Mouse (Mus musculus) cerebellum, adult (tissue): Measurements from ENCODE around the gene Ccdc155.
A peak's percentile ranks its signal among the peaks of the same experiment; 100 is the strongest.

Experiments
- ATAC-seq: cut with Nextera tagmentation; 2 replicates; pipeline ENCODE4 v1.9.2; 2017; ENCODE audit warnings: mild to moderate bottlenecking, moderate library complexity, mixed read lengths; ENCODE audit not compliant: insufficient number of reproducible peaks, low FRiP score, low TSS enrichment

The Ccdc155 gene

DNA sequence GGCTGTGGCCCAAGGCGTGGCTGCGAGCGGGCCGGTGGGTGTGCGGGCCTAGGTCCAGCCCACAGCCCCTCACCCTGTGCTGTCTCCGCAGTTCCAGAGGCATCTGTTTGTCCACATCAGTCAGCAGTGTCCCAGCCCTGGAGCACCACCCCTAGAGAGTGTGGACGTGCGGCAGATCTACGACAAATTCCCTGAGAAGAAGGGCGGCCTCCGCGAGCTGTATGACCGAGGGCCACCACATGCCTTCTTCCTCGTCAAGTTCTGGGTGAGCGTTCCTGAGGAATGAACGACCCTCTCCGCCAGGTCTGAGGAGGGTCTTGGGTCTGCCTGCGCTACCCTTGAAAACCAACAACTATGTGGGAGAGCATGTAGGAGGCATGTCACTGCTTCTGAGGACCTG is 23.9 kb upstream of the Ccdc155 start:
- ATAC-seq = no peak

DNA sequence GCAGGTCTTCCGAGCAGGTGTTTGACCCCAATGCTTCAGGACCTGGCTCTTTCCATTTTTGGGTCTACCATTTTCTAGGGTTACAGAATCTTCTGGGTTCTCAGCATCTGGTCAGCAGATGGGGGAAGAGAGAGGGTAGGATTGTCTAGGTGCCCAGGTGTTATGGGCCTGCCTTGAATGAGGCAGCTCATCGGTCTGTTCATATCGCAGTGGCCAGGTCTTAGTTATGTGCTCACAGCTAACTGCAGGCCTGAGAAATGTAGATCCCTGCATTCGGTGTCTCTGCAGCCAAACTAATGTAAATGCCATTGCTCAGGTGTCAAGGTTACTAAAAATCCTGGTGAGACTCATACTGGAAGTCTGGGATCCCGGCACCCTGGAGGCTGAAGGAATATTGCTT is 21.7 kb upstream of the Ccdc155 start:
- no peak for ATAC-seq

DNA sequence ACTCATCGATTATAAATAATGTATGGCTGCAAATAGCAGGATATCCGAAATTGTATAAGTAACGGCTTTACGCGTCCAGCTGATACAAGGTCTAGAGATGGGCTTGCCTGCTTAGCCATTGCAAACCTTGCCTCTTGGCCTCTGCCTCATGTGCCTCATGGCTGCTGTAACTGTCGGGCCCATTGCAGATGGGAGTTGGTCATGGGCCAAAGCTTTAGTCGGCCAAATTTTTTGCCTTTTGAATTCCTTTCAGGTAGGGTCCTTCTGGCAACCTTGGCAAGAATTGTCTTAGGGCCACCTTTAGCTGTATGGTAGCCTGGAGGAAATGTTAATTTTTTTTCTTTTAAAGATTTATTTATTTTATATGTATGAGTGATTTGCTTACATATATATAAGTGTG is 20.1 kb upstream of the Ccdc155 start:
- no peak for ATAC-seq

- ATAC-seq = no peak
Observed at GRCm38 (mm10) chr7:45221680-45222079, 17.0 kb upstream of the Ccdc155 start.

DNA sequence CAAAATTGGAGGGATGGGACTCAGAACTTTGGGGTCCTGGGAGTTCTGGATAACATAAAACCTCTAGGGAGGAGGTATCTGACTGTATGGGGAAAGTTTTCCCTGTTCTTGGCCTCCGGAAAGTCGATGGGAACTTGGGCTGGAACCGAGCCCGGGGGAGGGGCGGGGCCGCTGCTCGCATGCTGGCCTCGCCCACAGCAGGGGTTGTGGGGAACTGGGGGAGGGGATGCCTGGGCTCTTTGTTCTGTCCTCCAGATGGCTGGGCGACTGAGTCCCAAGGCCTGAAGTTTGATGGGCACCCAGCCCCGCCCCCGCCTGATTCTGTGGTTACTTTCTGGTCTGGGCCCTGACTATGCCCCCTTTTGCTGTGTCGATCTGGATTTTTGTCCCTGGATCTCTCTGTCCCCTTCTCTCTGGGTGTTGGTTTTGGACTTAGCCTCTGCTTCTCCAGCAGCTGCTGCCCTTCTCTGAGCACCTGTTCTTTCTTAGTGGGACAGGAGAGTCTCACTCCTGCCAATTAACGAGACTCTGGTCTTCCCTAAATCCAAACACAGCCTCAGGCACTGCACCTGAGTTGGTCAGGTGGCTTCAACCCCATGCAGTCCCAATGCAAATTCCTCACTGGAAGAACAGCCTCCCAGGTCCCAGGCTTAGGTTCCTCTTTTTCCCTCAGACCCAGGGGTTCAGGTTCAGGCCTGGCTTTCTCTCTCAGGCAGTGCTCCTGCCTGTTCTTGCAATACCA is 11.9 kb upstream of the Ccdc155 start:
- ATAC-seq = no peak

DNA sequence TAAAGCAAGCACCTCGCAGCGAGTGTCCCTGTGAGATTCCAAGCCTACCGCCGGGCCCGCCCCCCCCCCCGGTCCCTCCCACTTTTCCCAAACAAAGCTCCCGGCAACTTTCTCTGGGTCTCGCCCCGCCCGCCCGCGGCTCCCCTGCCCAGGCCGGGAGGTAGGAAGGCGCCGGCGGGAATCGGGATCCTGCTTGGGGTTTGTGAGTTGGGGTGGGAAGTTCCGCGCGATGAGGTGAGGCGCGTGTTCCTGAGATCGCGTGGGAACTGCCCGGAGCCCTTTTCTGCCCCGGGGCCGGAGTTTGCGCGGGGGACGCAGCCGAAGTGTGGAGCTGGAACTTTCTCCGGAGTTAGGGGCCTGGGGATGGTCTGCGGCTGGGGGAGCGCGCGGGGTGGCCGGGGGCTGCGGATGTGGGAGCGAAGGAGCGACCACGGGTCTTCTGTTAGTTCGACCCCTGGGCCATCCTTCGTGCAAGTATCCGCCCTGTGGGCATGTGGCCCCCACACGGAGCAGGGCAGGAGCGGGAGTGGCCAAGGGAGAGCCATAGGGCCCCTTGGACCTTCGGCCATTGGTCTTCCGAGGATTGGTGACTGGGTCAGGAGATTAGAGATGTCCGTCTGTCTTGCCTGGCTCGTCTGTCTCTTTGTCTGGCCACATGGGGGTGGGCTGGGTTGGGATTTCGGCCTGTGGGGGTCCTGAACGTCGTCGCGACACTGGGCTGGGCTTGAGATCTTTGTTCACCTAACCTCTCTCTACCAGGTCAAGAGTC is 11.2 kb upstream of the Ccdc155 start, which contains the start of gene Tead2:
Gene Tead2 (plus strand): TSS at position 81 of the 769 bp plus-strand sequence.
- ATAC-seq = no peak

GRCm38 (mm10) chr7:45213708-45214107 is 9.0 kb upstream of the Ccdc155 start:
- no peak for ATAC-seq

DNA sequence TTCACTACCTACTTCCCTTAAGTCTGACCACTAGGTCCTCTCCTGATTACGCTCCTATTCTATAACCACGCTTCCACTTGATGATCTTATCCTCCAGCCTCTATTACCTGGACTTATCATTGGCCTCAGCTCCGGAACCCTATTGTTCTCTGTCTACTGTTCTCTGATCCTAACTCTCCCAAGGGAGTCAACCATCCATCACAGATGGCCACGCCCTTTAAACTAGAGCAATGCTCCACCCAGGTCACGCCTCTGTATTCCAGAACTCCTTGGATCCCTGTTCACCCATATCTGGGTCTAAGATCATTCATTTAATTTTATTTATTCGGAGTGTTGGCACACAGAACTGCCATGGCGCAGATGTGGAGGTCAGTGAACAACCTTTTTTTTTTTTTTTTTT is 7.7 kb upstream of the Ccdc155 start:
- no peak for ATAC-seq

DNA sequence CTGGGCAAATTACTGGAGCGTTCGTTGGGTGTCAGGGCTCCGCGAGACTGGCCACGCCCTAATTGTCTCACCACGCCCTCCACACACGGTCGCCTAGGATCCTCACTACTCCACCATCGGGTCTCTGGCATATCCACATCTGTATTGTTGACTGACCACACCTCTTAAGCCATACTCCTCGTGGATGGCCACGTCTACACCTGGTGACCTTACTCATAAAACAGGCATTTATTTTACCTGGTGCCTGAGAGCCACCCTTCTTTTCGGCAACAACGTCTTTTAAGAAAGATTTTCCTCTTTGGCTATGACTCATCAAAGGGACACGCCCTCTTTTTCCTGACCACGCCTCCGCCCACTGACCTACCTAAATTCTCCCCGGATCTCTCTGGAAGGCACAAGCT is 7.2 kb upstream of the Ccdc155 start, which contains the start of gene Dkkl1:
Gene Dkkl1 (minus strand): TSS at position 297 of the 401 bp plus-strand sequence.
- no peak for ATAC-seq

GRCm38 (mm10) chr7:45211070-45211469 is 6.4 kb upstream of the Ccdc155 start:
- ATAC-seq = no peak

- no peak for ATAC-seq
Observed at GRCm38 (mm10) chr7:45208260-45208659, 3.6 kb upstream of the Ccdc155 start.

DNA sequence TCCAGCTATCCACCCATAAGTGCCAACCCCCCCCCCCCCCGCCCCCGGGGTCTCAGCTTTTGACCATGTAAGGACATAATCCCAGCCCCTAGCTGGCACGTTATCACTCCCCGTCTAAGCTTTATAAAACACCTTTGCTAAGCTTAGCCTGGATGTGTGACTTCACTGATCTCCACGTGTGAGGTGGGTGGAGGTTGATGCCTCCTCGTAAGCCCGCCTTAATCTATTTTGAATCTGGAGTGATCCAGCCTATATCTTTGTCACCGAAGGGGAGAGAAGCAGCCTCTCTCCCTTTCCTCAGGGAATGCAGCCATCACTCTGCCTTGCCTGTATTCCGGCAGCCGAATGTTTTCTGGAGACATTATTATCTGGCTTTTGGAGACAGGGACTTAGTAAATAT is 2.0 kb downstream of the Ccdc155 start:
- ATAC-seq = no peak

DNA sequence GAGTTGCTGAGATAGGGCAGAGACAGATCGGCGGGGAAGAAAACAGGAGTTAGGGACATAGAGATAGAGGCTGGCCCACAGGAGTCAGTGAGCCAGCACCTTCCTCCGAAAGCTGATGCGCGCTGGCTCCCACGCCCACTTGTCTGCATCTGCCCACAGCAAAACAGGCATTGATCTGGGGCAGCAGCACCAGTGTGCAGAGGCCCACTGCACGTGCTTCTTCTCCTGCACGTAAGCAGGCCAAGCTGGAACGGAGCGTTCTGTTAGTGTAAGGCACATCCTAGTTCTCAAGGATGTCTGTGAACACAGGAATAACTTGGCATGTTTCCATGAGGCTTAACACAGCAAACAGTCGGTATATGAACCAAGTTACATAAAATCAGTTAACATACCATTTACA is 5.7 kb downstream of the Ccdc155 start:
- no peak for ATAC-seq

GRCm38 (mm10) chr7:45198435-45198834 is 6.3 kb downstream of the Ccdc155 start:
- peak; percentile 49; the same call in 1 of the 2 replicates for ATAC-seq

DNA sequence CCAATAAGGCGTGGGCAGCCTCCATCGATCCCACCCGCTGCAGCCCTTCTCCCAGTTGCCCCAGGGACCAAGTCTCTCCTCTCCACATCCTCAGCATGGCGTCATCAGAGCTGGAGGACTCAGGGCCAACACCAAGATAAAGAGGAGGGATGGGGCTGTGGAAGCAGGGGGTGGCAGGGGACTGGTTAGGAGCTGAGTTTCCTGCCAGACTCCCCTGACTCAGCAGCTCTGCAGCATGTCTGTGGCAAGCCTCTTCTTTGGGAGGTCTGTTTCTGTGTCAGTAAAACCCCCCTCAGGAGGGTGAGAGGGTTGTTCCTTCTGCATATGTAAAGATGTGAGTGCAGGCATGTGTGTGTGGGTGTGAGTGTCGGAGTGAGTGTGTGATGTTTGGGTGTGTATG is 7.7 kb downstream of the Ccdc155 start:
- ATAC-seq = no peak

GRCm38 (mm10) chr7:45196176-45196535 is 8.5 kb downstream of the Ccdc155 start:
- ATAC-seq = no peak

- no peak for ATAC-seq
Observed at GRCm38 (mm10) chr7:45195341-45196175, 9.1 kb downstream of the Ccdc155 start.

GRCm38 (mm10) chr7:45193871-45194785 is 10.6 kb downstream of the Ccdc155 start:
- peak; percentile 34; the same call in 1 of the 2 replicates for ATAC-seq

DNA sequence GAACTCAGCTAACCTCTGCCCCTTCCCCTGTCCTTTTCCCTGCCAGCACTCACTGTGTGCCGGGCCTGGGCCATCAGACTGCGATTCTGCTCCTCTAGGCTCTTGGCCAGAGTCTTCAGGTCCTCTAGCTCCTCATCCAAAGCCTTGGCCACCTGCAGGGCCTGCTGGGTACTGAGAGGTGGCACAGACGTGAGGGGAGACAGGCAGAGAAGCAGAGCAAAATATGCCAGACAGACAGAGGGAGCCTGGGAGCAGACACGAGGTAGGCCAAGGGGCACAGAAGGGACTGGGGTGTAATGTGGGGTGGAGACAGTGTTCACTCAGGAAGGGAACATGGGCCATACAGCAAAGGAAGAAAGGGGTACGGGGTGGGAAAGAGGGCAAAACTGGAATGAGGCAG is 11.3 kb downstream of the Ccdc155 start:
- ATAC-seq = no peak
